Mouse (Mus musculus): ENCODE data around the gene Sh2d5. TPM values are rescaled to one million over a fixed set of nuclear protein-coding genes. Genes with fewer than 3 reads are reported as not detected.

Sh2d5 gene
- polyA plus RNA-seq, 1 experiment from 2014 or later: 0.87 TPM

DNA sequence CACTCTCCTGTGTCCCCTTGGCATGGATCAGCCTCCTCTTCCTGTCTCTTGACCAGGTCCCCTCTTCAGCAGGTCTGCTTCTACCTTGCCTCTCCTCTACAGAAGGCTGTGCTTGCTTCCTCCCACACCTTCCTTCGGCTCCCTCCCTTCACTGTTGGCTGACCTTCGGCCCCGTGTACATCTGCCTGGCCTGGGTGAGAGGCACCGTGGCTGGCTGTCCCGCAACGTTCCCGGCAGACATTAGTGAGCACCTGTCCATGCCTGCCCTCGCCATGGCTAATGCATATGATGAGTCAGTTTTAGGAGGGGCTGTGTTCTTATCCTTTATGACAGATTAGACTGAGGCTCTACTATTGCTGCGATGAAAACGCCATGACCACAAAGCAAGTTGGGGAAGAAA, 17.7 kb downstream of the Sh2d5 start:
- Histone ChIP-seq H3K9ac (no peak overlapping the region), H3K4me1 (peaks cover 1% of the 10 kb centered on the region; the same call in 1 of the 2 replicates), H3K4me3 (no peak overlapping the region), H3K4me2 (no peak overlapping the region), H3K27me3 (replicated peaks) (peaks cover 28% of the 10 kb centered on the region), H3K9me3 (replicated peaks) (no peaks in the 10 kb centered on the region), H3K27ac (no peak overlapping the region), H3K36me3 (no peaks in the 10 kb centered on the region)
- ATAC-seq: no peak
- 71% methylated on average over 10 of the region's 10 CpGs for WGBS (ENCODE audit: insufficient replicate concordance)

DNA sequence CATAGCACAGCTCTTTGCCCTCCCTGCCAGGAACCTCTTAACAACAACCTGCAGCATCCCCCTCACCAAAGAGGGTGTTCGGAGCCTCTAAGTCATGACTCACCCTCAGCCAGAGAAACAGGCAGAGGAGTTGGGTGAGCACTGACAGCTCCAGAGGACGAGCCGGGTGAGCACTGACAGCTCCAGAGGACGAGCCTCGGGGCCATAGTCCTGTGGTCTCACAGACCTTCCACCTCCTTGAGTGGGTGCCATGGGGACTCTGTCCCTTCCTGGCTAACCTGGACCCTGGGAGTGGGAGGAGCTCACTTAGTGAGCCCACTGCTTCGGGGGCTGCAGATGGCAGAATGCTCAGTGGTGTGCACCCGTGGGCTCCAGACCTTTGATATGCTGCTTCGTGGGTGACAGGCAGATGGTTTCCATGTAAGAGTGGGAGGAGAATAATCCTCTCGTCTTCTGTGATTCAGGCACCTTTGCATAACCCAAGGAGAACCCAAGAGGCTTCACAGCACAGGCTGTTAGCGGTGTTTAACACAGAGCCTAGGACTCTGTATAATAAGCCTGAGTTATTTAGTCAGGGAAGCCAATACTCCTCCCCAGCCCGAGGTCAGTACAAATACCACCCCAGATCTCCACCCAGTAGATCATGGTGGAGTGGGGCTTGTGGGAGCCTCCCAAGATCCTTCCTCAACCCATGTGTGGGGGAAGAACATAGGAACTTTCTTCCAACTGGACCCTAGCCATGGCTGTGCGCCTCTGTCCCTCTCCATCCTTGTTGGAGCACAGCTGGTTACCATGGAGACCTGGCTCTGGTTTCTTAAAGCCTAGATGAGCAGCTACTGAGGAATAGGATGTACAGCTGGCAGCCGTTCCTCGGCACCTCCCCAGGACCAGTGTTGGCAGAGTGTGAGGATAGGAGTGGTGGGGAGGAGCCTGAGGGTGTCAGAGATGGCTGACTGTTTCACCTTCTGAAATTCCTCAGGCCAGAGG, 22.1 kb downstream of the Sh2d5 start:
- ATAC-seq: 0 out of 2 replicates have a peak, but pooled peaks have one; percentile 18
- Histone ChIP-seq H3K9me3 (replicated peaks) (no peaks in the 10 kb centered on the region), H3K27ac (no peak overlapping the region), H3K4me1 (no peaks in the 10 kb centered on the region), H3K27me3 (replicated peaks) (peaks cover 18% of the 10 kb centered on the region), H3K36me3 (no peaks in the 10 kb centered on the region), H3K4me3 (no peak overlapping the region), H3K9ac (no peak overlapping the region), H3K4me2 (no peak overlapping the region)
- WGBS (ENCODE audit: insufficient replicate concordance): 61% methylated on average over 14 of the region's 14 CpGs

DNA sequence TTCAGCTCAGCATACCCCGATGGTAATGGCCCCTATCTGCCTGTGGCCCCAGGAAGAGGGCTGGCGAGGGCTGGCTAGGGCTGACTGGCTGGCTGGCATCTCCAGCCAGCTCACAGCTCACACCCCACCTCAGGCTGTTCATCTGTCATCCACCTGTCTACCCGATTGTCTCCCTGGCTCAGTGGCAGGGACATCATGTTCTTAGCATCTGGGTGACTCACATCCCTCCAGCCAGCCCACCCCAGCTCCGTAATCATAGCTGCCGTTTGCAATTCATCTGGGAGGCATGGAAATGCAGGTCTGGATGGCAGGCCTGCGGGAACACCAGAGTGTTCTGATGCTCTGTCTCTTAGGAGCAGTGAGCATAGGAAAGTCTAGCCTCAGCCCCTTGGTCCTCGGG, 28.1 kb downstream of the Sh2d5 start:
- 62% methylated on average over 7 of the region's 7 CpGs for WGBS (ENCODE audit: insufficient replicate concordance)

GRCm38 (mm10) chr4:138282834-138283233, 32.6 kb downstream of the Sh2d5 start:
- peak; percentile 76 for ATAC-seq
- H3K27me3 ChIP-seq (replicated peaks): peaks cover 15% of the 10 kb centered on the region; the same call in 1 of the 2 replicates
- WGBS (ENCODE audit: insufficient replicate concordance): 24% methylated on average over 4 of the region's 4 CpGs

More for the DNA sequence above, 28.1 kb downstream of the Sh2d5 start:
- Histone ChIP-seq H3K36me3 (no peaks in the 10 kb centered on the region), H3K27ac (no peak overlapping the region), H3K4me1 (no peaks in the 10 kb centered on the region), H3K4me2 (no peak overlapping the region), H3K27me3 (replicated peaks) (peaks cover 25% of the 10 kb centered on the region), H3K9me3 (replicated peaks) (no peaks in the 10 kb centered on the region), H3K9ac (no peak overlapping the region), H3K4me3 (no peak overlapping the region)
- ATAC-seq: no peak

DNA sequence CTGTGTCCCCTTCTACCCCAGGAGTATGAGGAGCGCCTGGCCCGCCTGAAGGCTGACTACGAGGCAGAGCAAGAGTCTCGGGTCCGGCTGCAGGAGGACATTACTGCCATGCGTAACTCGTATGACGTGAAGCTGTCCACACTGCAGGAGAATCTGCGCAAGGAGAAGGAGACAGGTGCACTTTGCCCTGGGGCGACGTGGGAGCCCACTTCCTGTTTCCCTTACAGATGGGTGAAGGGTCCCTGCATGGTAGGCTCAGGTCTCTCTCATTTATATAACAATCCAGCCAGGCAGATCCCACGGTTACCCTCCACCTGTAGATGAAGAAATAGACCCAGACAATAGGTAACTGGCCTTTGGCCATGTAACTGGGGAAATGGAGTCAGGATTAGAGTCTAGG, 36.2 kb downstream of the Sh2d5 start:
- Histone ChIP-seq H3K9me3 (replicated peaks) (no peaks in the 10 kb centered on the region), H3K27ac (no peak overlapping the region), H3K4me3 (no peak overlapping the region), H3K9ac (no peak overlapping the region), H3K36me3 (no peaks in the 10 kb centered on the region), H3K27me3 (replicated peaks) (0 out of 2 replicates have a peak, but pooled peaks cover 13% of the 10 kb centered on the region), H3K4me2 (no peak overlapping the region), H3K4me1 (peaks cover 5% of the 10 kb centered on the region; the same call in 1 of the 2 replicates)
- ATAC-seq: no peak
- 61% methylated on average over 12 of the region's 12 CpGs for WGBS (ENCODE audit: insufficient replicate concordance)

More at GRCm38 (mm10) chr4:138282834-138283233, 32.6 kb downstream of the Sh2d5 start:
- Histone ChIP-seq H3K27ac (no peak overlapping the region), H3K9me3 (replicated peaks) (no peaks in the 10 kb centered on the region), H3K4me3 (no peak overlapping the region), H3K4me2 (no peak overlapping the region), H3K4me1 (0 out of 2 replicates have a peak, but pooled peaks cover 3% of the 10 kb centered on the region), H3K36me3 (no peaks in the 10 kb centered on the region), H3K9ac (no peak overlapping the region)

- ATAC-seq: no peak
- Histone ChIP-seq H3K27ac (no peak overlapping the region), H3K4me2 (no peak overlapping the region), H3K9ac (no peak overlapping the region), H3K4me1 (peaks cover 10% of the 10 kb centered on the region; the same call in 1 of the 2 replicates), H3K9me3 (replicated peaks) (no peaks in the 10 kb centered on the region), H3K4me3 (no peak overlapping the region), H3K27me3 (replicated peaks) (0 out of 2 replicates have a peak, but pooled peaks cover 13% of the 10 kb centered on the region), H3K36me3 (no peaks in the 10 kb centered on the region)
- WGBS (ENCODE audit: insufficient replicate concordance): 72% methylated on average over 7 of the region's 7 CpGs
Observed at GRCm38 (mm10) chr4:138288691-138289090, 38.5 kb downstream of the Sh2d5 start.

GRCm38 (mm10) chr4:138292028-138292427, 41.8 kb downstream of the Sh2d5 start:
- Histone ChIP-seq H3K4me2 (no peak overlapping the region), H3K4me3 (no peak overlapping the region), H3K27ac (no peak overlapping the region), H3K36me3 (no peaks in the 10 kb centered on the region), H3K4me1 (peaks cover 6% of the 10 kb centered on the region; the same call in 1 of the 2 replicates), H3K27me3 (replicated peaks) (0 out of 2 replicates have a peak, but pooled peaks cover 7% of the 10 kb centered on the region), H3K9ac (no peak overlapping the region), H3K9me3 (replicated peaks) (no peaks in the 10 kb centered on the region)
- no peak for ATAC-seq
- 67% methylated on average over 13 of the region's 13 CpGs for WGBS (ENCODE audit: insufficient replicate concordance)

GRCm38 (mm10) chr4:138293261-138293948, 43.2 kb downstream of the Sh2d5 start:
- Histone ChIP-seq H3K36me3 (no peaks in the 10 kb centered on the region), H3K27ac (no peak overlapping the region), H3K4me3 (no peak overlapping the region), H3K27me3 (replicated peaks) (0 out of 2 replicates have a peak, but pooled peaks cover 5% of the 10 kb centered on the region), H3K9ac (no peak overlapping the region), H3K4me1 (peaks cover 6% of the 10 kb centered on the region; the same call in 1 of the 2 replicates), H3K9me3 (replicated peaks) (no peaks in the 10 kb centered on the region), H3K4me2 (no peak overlapping the region)
- no peak for ATAC-seq
- 60% methylated on average over 18 of the region's 18 CpGs for whole genome bisulfite sequencing (ENCODE audit: insufficient replicate concordance)

DNA sequence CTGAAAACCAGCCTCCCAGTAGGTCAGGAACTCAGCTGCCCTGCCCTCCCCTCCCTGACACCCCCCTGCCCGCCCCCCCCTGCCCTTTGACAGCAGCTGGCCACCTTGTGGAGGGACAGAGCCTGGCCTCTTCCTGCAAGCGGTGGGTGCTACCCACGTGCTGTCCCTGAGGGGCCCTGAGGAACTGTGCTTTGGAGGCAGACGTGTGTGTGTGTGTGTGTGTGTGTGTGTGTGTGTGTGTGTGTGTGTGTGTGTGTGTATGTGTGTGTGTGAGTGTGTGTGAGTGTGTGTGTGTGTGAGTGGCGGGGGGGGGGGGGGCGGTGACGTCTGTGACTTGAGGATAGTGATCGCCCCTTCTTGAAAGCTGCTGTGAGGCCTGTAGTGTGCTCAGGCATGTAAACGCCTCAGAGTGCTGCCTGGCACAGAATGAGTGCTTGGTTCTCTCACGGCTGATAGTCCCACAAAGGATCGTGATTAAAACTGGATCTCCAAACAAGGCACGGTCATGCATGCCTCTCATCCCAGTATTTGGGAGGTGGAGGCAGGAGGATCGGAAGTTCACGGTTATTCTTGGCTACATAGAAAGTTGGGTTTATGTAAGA, 43.8 kb downstream of the Sh2d5 start:
- no peak overlapping the region for H3K9ac ChIP-seq
- H3K27me3 ChIP-seq (replicated peaks): 0 out of 2 replicates have a peak, but pooled peaks cover 8% of the 10 kb centered on the region
- H3K4me1 ChIP-seq: peaks cover 6% of the 10 kb centered on the region; the same call in 1 of the 2 replicates
- H3K27ac ChIP-seq: no peak overlapping the region
- no peak overlapping the region for H3K4me3 ChIP-seq
- H3K4me2 ChIP-seq: no peak overlapping the region
- H3K9me3 ChIP-seq (replicated peaks): no peaks in the 10 kb centered on the region
- no peak for ATAC-seq
- WGBS (ENCODE audit: insufficient replicate concordance): 62% methylated on average over 12 of the region's 14 CpGs
- no peaks in the 10 kb centered on the region for H3K36me3 ChIP-seq

DNA sequence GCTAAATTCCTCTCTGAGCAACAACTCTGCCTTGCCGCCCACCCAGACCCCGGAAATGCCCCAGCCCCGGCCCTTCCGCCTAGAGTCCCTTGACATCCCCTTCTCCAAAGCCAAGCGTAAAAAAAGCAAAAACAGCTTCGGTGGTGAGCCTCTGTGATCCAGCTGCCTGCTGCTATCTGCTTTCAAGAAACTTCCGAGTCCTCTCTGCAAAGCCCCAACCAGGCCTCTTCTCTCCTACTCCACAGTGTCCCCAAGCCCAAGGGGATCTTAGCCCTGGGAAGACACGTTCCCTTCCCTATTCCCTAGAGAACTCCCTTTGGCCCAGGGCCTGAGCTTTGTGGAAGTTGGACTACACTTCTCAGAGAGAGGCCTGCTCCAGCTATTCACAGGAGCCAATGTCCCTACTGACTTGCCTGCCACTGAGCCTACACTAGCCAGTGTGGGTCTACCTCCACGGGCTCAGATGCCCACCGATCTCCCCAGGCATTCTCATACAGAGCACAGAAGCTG, 51.1 kb downstream of the Sh2d5 start:
- Histone ChIP-seq H3K4me2 (no peak overlapping the region), H3K9ac (no peak overlapping the region), H3K27me3 (replicated peaks) (0 out of 2 replicates have a peak, but pooled peaks cover 10% of the 10 kb centered on the region), H3K9me3 (replicated peaks) (no peaks in the 10 kb centered on the region), H3K4me3 (no peak overlapping the region), H3K4me1 (peaks cover 26% of the 10 kb centered on the region), H3K36me3 (no peaks in the 10 kb centered on the region; the same call in 1 of the 2 replicates), H3K27ac (no peak overlapping the region)
- no peak for ATAC-seq
- 74% methylated on average over 10 of the region's 10 CpGs for WGBS (ENCODE audit: insufficient replicate concordance)

- 0 out of 2 replicates have a peak, but pooled peaks cover 7% of the 10 kb centered on the region for H3K27me3 ChIP-seq (replicated peaks)
- H3K4me2 ChIP-seq: peak overlapping the region; percentile 87
- peaks cover 36% of the 10 kb centered on the region for H3K4me1 ChIP-seq
- H3K9me3 ChIP-seq (replicated peaks): no peaks in the 10 kb centered on the region
- ATAC-seq: no peak
- H3K9ac ChIP-seq: no peak overlapping the region
- H3K4me3 ChIP-seq: no peak overlapping the region
- H3K27ac ChIP-seq: no peak overlapping the region
- 81% methylated on average over 3 of the region's 3 CpGs for WGBS (ENCODE audit: insufficient replicate concordance)
- peaks cover 17% of the 10 kb centered on the region for H3K36me3 ChIP-seq
Observed at GRCm38 (mm10) chr4:138303011-138303410, 52.8 kb downstream of the Sh2d5 start.

Data from liver, embryonic 12.5 days (tissue).